Mouse (Mus musculus) ZHBTc4 (cell line): ENCODE measurements at regions not wholly inside any gene's neighbourhood (a gene's known extent, or its start where the extent isn't known, plus 50 kb on each side); places are given as distances from the start of the nearest gene placed in this dataset.

Experiments used
- DNase-seq: peaks from one replicate; pipeline ENCODE4 v3.0.0-alpha.2; 2011; ENCODE audit warnings: low read depth, low spot score

DNA sequence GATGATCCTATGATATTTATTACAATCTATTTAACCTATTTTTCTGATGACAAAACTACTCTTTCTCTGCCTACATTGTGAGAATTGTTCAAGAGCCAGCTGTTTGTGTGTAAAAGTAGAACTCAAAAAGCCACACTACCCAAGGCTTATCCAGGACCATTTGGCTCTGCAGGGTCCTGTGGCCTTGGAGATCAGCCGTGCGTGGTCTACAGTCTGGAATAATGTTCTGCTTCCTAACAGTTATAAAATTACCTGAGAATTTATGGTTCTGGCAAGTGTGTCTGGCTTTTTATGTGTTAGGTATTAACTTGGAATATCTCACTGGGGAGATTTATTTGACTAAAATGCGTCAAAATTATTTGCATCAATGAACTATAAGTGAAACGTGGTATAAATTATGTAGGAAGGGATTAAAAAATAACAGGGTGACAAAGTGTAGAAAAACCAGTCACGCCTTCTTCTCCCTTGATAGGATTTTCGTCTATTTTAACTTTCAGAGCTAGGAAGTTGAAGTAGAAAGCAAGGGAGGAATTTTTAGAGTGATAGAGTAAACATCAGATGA is 1789.0 kb upstream of the Gm7489 start:
- DNase-seq = no peak

DNA sequence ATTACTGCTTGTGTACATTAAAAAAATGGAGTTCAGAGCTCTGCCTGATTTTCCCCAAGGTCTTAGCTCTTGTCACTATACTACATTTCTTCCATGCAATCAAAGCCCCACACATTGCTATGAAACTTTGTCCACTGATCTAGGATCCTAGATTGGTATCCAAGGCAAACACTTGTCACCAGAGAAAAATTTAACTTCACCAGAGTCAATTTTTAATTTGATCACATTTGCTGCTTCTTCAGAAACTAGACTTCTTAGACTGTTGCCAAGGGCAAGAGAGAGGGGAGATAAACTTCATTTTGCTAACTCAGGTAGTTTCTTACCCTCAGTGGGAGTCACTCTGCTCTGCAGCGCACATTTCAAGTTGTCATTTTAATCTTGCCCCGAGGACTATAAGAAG is 1775.9 kb upstream of the Gm7489 start:
- DNase-seq = no peak

DNA sequence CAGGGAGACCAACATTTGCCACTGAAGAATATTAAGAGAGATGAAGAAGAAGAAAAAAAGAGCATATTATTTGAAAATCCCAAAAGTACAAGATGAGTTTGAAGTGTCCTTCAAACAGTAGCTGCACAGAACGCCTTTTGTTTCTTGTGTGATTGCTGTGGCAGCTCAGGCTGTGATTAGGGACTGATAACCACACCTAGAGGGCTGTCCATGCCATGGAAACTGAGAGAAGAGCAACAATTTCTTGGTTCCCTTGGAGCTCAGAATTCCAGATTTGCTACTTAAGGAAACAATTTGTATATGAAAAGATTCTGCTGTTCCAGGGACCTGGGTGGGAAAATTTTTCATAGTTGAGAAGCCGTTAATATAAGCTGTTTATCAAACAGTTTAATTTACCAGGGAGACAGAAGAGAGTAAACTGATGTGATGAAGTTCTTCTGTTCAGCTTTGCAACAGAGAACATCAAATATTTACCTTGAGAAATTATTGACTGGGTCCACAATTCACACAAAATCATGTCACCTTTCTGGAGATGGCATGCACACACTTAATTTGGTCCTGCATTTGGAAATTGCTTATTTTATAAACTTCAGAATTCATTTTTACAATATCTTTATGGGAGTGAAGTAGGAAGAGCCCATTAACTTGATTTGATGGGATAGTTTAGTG is 1770.2 kb upstream of the Gm7489 start:
- DNase-seq = no peak

DNA sequence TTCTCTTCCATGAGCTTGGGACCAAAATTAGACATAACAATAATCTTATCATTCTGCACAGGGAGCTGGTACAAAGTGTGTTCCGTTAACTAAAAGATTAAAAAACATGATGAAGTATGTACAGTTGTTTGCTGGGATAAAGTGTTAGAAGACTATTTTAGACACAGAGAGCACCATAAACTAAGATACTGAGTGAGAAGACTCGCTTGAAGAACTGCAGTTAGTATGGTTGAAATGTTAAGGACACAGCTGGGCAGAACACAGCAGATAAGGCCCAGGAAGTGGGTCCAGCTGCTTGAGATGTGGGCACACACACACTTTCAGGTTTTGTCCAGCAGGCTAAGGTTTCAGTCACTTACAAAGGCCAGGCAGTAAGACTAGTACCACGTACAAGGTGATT is 1748.0 kb upstream of the Gm7489 start:
- DNase-seq = no peak

DNA sequence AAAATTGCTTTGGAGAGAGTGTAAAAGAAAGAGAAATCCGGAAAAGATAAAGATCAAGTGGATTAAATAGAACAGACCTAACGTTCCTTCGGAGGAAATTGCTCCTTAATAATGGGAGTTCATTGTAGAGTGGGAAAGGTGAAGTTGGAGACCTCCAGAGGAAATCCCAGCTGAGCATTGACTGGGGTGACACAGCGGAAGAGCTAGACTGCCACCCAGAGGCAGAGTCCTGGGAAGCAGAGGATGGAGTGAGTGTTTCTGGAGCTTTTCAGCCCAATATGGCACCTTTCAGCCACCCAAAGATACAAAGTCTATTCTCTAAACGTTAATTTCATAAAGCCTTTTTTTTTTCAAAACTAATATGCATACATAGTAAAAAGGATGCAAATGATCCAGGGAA is 1731.3 kb upstream of the Gm7489 start:
- DNase-seq = peak; percentile 73

DNA sequence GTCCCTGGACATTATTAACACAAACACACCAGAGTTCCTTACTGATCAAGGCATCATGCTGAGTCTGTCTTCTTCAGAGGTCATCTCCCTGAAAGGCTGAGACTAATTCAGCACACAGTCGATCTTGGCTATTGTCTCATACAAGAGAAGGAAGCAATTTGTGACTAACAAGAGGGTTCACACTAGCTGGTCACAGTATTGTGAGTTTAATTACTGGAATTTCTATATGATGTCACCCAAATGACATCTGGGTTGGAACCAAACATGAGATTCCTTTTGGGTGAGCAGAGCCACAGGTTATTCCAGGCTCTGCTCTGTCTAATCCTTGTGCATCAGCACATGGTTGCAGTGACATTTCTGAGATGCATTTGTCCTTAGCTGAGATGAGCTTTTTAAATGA is 1728.9 kb upstream of the Gm7489 start:
- peak; percentile 5 for DNase-seq

DNA sequence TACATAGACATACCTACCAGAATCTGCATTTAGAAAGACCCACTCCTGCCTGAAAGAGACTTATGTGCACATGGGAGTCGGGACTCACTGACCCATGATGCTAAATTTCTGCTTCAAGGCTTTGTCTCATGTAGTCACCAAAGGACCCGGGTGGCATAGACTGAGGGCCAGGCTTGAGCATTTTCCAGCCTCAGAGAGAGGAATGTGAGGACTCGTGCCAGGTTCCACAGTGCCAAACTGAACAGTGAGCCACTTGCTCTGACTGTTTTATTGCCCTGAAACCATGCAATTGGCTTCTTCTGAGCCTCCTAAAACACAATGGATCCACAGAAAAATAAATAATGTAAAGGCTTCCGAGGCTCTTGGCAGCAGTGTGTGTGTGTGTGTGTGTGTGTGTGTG is 1727.9 kb upstream of the Gm7489 start:
- no peak for DNase-seq

DNA sequence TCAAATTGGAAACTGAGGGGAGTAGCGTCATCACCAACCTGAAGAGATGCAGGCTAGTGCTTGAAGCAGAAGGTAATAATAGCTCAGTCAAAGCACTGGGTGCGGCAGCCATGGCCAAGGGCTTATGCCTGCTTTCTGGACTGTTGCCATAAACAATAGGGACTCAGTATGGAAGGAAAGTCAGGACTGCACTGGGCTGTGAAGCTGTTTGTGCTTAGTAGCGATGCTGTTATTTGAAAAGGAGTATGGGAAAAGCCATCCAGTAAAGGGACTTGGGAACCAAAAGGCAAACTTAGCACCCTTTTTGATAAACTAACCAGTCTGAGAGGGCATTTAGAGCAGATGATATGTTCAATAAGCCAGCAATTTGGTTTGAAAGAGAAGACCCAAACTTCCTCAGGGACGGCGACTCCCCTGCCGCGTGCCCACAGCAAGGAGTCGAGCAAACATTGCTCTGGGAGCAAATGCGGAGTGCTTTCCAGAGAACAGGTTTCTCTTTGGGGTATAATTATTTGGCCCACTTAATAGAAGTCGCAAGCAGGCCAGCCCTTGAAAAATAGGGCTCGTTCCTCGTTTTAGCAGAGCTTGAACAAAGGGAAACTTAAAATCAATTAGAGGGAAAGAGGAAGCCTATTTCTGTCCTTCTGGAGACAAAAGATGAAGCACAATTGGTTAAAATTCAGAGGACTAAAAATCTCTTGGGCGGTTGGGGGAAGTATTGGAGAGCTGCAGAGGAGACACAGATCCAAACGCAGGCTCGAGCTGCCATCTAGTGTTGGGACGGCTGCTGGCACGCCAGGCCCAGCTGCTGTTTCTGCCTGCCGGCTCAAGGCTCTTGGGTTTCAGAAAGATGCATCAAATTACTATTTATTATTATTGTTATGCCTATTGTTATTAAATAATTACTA is 1724.3 kb upstream of the Gm7489 start:
- peak; percentile 77 for DNase-seq

DNA sequence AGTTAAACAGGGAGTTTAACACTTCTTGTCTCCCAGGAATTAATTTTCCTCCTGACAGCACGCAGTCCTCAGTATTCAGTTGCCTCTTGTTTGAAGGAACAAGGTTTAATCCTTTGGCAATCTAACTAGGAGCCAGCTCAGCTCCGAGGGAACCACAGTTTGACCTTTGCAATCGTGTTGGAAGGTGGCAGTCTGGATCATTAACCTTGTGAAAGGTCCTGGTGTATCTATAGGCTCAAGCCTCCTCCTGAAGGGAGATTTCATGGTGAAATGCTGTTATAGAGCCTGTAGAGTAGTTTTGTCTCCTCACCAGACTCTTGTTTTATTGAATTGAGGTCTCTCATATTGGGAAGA is 1723.6 kb upstream of the Gm7489 start:
- DNase-seq = no peak

DNA sequence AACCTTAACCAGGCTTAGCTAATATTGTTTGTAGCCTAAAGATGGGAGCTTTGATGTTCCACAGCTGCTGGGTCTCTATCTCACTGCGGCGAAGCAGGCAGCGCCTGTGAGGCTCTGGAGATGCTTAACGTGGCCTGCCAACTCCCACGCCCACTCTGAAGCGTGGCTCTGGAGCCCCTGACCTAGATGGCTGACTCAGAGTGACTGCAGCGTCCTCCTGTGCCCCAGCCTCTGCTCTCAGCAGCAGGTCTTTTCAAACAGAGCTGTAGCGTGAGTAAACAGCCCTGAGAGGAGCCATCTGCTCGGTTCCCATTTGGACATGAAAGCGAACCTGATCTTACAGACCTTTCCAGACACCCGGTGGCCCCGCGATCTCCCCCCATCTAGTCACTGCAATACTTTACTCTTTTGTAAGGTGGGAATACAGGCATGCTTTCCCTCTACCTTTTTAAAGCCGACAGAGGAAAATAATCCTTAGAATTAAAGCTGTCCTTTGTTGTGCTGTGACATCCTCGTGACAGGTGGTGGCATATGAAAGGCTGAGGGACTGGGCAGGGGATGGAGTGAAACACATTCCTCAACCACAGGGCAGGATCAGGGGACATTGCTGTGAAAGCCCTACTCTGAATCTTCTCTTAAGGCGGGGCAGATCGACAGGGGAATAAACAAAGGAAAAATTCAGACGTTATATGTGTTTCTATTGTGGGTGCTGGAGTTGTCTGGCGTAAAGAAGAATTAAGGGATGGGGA is 1723.0 kb upstream of the Gm7489 start:
- DNase-seq = no peak

DNA sequence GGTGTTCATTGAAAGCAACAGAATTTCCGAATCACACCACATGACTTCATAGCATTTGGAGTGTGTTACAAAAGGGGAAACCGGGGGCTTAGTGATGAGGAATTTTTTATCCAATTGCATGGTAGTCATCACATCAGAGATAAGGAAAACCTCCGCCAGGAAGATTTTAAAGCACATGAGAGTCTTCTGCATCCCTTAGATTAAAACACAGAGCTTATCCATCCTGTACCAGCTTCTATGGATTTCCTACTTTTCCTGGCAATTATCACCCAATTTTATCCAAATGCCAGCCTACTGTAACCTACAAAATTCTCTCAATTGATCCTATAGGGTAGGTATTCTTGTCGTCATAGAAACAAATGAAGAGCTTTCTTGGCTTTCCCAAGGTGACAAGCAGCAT is 1718.6 kb upstream of the Gm7489 start:
- no peak for DNase-seq

DNA sequence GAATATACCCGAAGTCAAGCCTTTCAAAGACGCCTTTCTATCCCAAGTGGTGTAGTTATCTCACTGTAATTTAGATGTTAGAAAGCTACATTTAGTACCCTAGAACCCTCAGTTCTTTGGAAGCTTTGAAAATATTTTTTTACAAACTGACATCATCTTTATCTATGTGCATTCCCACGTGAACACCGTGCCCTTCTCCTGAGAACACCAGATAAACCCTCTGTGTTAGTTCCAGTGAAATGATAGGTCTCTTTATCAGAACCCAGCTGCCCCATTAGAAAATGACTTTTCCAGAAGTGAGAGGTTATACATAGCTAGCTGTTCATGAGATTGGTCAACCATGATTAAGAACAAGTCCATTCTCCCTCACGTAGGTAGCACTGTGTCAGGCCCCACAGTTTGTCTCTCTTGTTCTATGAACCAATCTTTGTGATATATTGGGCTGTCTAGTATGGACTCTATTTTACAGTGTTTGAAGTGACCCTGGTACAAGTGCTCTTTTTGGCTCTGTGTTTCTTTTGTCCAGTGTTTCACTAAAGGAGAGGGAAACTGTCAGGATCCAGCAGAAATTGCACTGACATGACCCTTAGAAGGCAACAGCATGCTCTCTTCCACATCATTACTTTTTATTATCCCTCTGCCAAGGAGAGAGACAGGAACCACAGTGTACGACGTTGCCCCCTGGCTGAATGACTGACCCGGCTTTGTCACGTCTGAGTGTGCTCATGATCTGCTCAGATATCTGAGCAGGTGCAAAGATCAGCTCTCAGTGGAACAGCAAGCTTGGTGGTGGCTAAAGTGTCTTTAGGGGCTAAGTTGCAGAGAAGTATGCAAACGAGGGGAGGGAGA is 1717.9 kb upstream of the Gm7489 start:
- no peak for DNase-seq

DNA sequence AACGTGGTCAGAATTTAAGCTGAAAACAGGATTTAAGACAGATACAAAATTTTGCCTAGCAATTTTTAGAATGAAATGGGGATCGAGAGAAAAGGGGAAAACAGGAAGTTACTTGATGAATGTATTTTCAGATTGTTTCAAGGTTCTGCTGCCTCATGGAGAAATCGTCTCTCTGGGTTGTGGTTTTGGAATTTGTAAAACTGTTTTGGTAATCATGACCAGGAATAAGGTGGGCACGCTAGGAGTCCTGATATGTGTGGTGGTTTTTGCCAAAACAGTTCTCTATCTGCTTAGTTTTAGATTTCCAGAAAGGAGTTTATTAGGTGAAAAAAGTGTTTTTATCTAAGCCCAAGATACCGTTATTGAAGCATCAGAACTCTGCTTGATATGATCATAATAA is 1716.9 kb upstream of the Gm7489 start:
- DNase-seq = no peak

DNA sequence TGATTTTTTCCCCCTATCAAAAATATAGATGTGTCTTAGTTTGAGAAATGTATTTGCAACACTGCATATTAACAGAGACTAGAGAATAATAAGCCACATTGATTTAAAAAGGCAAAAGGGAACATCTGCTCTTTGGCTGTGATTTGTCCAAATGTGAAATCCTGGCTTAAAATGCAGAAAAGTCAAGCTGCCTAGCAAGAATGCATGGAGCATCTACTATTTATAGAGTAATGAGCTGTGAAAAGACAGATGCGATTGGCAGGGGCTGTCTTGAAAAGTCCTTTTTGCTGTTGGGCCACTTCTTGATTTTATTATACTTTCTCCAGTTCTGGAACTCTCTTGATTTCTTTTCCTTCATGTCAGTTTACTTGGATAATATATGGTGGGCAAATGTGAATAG is 1707.8 kb upstream of the Gm7489 start:
- no peak for DNase-seq

DNA sequence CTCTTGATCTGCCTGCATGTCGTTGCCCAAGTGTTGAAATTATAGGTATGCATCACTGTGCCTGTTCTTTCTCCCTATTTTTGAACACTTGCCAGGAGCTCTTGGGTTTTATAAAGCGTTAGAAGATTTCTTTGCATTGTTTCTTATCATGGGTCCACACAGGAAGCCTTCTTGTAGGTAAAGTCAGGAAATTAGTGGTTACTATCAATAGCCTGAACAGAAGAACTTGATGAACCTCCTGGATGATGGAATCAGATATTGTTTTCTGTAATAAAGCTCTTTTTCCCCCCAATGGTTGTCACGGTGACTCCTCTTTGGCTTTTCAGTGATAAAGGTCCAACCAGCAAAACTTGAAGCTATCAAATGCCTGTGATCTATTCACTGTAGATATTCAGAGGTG is 1706.0 kb upstream of the Gm7489 start:
- DNase-seq = no peak

DNA sequence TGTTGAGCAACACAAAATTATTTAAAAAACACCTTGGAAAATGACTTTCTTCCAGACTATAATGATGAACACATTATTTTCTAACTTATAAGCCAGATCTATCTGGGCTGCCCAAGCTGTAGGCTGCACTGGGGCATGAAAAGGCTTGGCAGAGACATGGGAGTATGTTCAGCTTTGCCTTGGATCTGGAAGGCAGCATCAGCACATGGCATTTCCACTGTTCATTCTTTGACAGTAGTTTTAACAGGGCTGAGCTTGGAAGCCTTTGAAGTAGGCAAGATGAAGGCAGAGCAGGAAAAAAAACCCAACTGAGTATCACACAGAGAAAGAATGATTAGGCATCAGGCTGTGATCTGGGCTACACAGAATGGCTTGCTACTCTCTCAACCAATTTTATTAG is 1705.3 kb upstream of the Gm7489 start:
- DNase-seq = no peak

DNA sequence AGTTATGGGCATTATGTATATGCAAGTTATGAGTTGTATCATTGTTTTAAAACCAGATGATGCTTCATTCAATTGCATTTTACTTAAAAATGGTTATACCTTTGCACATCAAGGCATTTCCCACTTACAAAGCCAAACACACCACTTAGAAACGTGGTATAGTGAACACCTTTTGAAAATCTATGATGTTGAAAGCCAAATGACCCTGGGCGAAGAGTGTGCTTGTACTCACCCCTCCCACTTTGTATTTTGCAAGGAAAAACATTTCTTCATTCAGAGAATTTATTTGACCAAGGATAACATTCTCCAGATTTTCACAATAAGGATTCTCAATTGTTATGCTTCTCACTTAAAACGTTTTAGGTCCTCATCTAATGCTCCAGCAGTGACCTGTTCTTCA is 1693.5 kb upstream of the Gm7489 start:
- DNase-seq = no peak

DNA sequence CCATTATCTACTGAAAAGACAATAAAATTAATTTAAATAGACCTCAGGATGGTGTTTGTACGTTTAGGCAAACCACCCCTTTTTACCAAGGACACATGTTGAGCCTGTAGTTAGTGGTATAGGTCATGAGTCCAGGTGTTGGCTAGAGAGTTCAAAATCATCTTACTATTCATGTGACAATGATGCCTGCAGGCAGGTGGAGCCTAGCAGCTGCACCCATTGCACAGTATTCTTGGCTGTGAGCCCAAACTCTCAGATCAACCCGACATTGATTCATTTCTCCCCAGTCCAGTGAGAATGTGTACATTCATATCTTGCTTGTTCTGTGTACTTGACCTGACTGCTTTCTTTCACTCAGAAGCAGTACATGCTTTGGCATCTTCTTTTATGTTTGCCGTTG is 1677.4 kb upstream of the Gm7489 start:
- DNase-seq = no peak

DNA sequence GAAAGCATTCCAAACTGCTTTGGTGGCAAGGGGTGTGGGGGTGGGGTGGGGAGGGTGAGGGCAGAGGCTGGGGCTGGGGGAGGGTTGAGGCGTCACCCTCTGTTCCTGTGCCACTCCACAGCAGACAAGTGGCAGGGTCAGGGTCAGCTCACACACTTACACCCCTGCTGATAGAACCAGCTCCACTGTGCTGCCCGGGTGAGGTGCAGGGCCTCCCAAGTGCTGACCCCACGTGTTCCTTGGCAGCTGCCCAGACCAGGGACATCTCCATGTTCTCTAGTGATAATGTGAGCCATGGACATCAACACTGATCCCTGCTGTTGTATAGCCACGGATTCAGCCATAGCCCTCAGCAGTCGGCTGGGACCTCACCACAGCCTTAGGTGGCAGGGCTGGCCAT is 1652.3 kb upstream of the Gm7489 start:
- DNase-seq = no peak

DNA sequence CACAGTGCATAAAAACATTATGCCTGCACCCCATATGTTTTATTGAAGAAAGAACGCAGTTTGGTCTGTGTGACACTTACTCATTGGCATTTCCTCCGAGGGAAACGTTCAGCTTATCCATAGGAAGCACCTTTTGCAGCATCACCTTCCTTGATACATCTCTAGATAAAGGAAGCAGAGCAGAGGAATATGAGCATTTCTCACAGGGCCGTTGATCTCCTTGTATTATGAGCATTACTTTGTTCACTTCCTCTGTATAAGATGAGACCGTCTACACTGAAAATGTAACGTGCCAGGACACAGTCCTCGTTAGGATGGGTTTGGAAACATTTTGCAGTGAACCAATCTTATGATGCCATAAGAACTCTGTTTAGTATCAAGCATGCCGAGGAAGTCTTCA is 1648.5 kb upstream of the Gm7489 start:
- DNase-seq = no peak

DNA sequence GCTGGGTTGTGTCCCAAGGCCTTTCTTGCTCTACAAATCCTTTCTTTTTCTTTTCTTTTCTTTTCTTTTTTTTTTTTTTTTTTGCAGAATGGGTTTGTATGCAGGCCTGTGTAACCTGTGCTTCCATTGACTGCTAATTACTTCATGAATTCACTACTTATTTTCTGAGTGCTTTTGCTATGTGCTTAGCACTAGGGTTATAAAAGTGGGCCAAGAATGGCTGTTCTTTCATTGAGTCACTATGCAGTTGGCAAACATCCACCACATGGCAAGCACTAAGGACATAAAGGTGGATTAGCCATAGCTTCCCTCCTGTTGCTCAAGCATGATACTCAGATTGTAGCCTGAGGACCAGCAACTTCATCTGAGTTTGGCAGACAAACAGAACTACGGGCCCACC is 1641.8 kb upstream of the Gm7489 start:
- DNase-seq = no peak
